Mouse (Mus musculus) neural tube, embryonic 13.5 days (tissue): ENCODE measurements around the gene Six5. TPM values are rescaled to one million over a fixed set of nuclear protein-coding genes. Genes with fewer than 3 reads are reported as not detected.
A peak's percentile ranks its signal among the peaks of the same experiment; 100 is the strongest.

Experiments used
- ATAC-seq: fragments of 200-750 bp; cut with Nextera tagmentation; 2 replicates; pipeline ENCODE4 v1.8.0; 2017; ENCODE audit warnings: low read depth, mild to moderate bottlenecking, moderate TSS enrichment, moderate library complexity
- H3K27ac ChIP-seq: fragments of 300-500 bp; sonication (generic); replicated peaks from 2 replicates; pipeline ENCODE4 v1.5.1; 2015; ENCODE audit warnings: moderate library complexity, mild to moderate bottlenecking, inconsistent platforms
- H3K27me3 ChIP-seq: fragments of 300-500 bp; sonication (generic); 2 replicates; pipeline ENCODE4 v1.6.1; 2015; ENCODE audit warnings: mild to moderate bottlenecking, inconsistent platforms
- H3K36me3 ChIP-seq: fragments of 300-500 bp; sonication (generic); 2 replicates; pipeline ENCODE4 v1.6.1; 2015; ENCODE audit warnings: mild to moderate bottlenecking, inconsistent platforms
- H3K4me1 ChIP-seq: fragments of 300-500 bp; sonication (generic); replicated peaks from 2 replicates; pipeline ENCODE4 v1.6.1; 2015; ENCODE audit warnings: inconsistent platforms
- H3K4me2 ChIP-seq: fragments of 300-500 bp; sonication (generic); 2 replicates; pipeline ENCODE4 v1.6.1; 2015; ENCODE audit warnings: inconsistent platforms, mild to moderate bottlenecking, moderate library complexity
- H3K4me3 ChIP-seq: fragments of 300-500 bp; sonication (generic); 2 replicates; pipeline ENCODE4 v1.5.1; 2015; ENCODE audit warnings: mild to moderate bottlenecking, inconsistent platforms
- H3K9ac ChIP-seq: fragments of 300-500 bp; sonication (generic); 2 replicates; pipeline ENCODE4 v1.6.1; 2015; ENCODE audit warnings: moderate library complexity, mild to moderate bottlenecking, inconsistent platforms
- H3K9me3 ChIP-seq: fragments of 300-500 bp; sonication (generic); 2 replicates; pipeline ENCODE4 v1.6.1; 2016; ENCODE audit warnings: inconsistent platforms
- WGBS: fragments of 180-500 bp; shearing (Covaris S2); methylation state at CpG from one replicate; pipeline ENCODE4 v1.1.7; 2015; 5-methylcytosine and 5-hydroxymethylcytosine counted together
- polyA plus RNA-seq: library from polyadenylated mRNA; unstranded; fragments of >200 nt; fragmentation: Nextera tagmentation; extraction: Ambion mirVana; gene quantifications from 2 replicates; pipeline ENCODE4 v1.2.1, GENCODE M21; 2015

Six5 gene
- 2.5 and 3.2 TPM in 2 replicates for polyA plus RNA-seq

DNA sequence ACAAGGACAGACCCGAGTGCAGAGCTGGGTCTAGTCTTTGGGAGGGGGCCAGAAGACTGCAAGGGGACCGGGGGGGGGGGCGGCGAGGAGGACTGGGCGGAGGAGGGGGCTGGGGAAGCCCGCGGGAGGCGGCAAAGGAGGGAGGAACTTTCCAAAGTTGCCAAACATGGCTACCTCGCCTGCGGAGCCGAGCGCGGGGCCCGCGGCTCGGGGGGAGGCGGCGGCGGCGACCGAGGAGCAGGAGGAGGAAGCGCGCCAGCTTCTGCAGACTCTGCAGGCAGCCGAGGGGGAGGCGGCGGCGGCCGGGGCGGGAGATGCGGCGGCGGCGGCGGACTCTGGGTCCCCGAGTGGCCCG lies at the start of gene Six5:
Gene Six5, plus strand, starts transcription at position 124 of the 355 bp plus-strand sequence.
- under 1% methylated on average over 32 of the region's 36 CpGs for WGBS
- H3K4me3 ChIP-seq: peak within 1 kb of the TSS; percentile 59
- peaks cover 42% of the 10 kb centered on the region for H3K27me3 ChIP-seq
- H3K9me3 ChIP-seq: no peaks in the 10 kb centered on the region
- H3K9ac ChIP-seq: peak within 1 kb of the TSS; percentile 72
- H3K36me3 ChIP-seq: peaks cover 25% of the 10 kb centered on the region
- no peak for ATAC-seq
- H3K27ac ChIP-seq: peak within 1 kb of the TSS; percentile 86
- peak within 1 kb of the TSS; percentile 95 for H3K4me2 ChIP-seq
- H3K4me1 ChIP-seq: peaks cover 58% of the 10 kb centered on the region

DNA sequence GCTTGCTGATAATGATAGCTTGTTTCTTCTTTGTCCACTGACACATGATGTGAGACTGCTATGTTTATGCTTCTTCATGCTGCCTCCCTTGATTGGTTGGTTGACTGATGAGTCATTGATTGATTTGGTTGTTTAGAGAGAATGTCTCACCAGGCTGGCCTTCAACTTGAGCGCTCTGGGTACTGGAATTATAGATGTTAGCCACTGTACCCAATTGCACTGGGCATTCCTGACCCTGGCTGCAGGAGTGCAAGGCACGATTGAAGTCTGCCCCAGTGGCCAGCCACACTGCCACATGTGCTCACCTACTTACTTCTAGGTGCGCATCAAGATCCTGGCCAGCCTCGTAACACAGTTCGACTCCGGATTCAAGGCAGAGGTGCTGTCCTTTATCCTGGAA lies 49.8 kb upstream of the Six5 start:
- peaks cover 99% of the 10 kb centered on the region for H3K36me3 ChIP-seq
- H3K27me3 ChIP-seq: no peaks in the 10 kb centered on the region
- no peak overlapping the region for H3K27ac ChIP-seq
- H3K9me3 ChIP-seq: no peaks in the 10 kb centered on the region
- 96% methylated on average over 6 of the region's 6 CpGs for WGBS
- ATAC-seq: no peak
- no peak overlapping the region for H3K4me2 ChIP-seq
- no peaks in the 10 kb centered on the region for H3K4me1 ChIP-seq
- H3K9ac ChIP-seq: no peak overlapping the region
- no peak overlapping the region for H3K4me3 ChIP-seq

DNA sequence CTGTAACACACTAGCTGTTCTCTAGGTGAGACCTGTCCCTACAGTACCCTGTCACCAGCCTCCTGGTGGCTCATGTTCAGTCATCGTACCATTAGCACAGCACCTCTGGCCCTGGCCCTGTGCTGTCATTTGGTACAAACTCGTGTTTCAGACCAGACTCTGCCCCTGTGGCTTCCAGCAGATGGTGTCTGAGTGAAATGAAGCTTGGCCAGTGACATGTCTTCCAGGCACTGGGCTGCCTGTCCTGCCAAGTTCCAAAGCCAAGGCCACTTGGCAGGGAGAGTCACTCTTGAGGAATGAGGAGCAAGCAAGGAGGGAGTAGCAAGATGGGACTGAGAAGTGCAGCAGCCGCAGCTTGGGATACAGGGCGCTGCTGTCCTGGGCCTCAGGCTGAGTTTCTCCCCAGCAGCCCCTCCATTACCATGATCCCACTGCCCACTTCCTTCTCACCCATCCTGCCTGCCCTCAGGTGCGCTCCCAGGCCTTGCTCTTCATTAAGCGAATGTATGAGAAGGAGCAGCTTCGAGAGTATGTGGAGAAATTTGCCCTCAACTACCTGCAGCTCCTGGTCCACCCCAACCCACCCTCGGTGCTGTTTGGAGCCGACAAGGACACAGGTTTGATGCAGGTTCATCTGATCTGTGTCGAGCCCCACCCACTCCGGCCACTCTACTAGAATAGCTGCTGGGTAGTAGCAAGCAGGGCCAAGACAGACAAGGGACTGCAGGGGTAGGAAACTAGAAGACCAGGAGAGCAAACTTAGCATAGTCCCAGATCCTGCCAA lies 47.9 kb upstream of the Six5 start:
- 94% methylated on average over 11 of the region's 11 CpGs for WGBS
- ATAC-seq: no peak
- H3K9ac ChIP-seq: no peak overlapping the region
- no peaks in the 10 kb centered on the region for H3K4me1 ChIP-seq
- peaks cover 99% of the 10 kb centered on the region for H3K36me3 ChIP-seq
- no peak overlapping the region for H3K4me3 ChIP-seq
- H3K27ac ChIP-seq: no peak overlapping the region
- H3K9me3 ChIP-seq: no peaks in the 10 kb centered on the region
- no peak overlapping the region for H3K4me2 ChIP-seq
- no peaks in the 10 kb centered on the region for H3K27me3 ChIP-seq

DNA sequence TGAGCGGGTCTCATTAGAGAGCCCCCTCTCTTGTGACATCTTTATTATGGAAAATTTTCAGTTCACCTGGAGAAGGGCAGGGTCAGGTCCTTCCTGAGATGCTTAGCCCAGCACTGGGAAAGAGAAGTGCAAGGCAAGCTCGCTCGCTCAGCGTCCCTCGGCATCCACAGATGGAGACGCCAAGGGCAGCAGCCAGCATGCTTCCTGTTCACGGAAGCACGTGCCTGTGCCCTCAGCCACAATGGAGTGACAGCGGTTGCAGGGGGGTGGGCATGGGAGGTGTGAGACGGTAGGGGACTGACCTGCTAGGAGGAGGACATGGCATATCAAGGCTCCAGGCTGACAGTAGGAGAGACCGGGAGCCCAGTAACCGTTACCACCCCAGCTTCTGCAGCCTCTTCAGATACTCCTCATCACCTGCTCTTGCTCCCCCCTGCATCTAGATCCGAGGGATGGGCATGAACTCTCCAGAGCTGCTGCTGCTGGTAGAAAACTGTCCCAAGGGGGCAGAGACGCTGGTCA lies 46.3 kb upstream of the Six5 start:
- ATAC-seq: no peak
- no peaks in the 10 kb centered on the region for H3K4me1 ChIP-seq
- no peak overlapping the region for H3K27ac ChIP-seq
- H3K4me2 ChIP-seq: no peak overlapping the region
- no peak overlapping the region for H3K4me3 ChIP-seq
- H3K36me3 ChIP-seq: peaks cover 94% of the 10 kb centered on the region
- no peaks in the 10 kb centered on the region for H3K27me3 ChIP-seq
- WGBS: 91% methylated on average over 14 of the region's 14 CpGs
- no peaks in the 10 kb centered on the region for H3K9me3 ChIP-seq
- H3K9ac ChIP-seq: no peak overlapping the region

- H3K36me3 ChIP-seq: peaks cover 83% of the 10 kb centered on the region
- no peak overlapping the region for H3K4me2 ChIP-seq
- H3K4me3 ChIP-seq: no peak overlapping the region
- H3K4me1 ChIP-seq: peaks cover 4% of the 10 kb centered on the region
- WGBS: 90% methylated on average over 5 of the region's 5 CpGs
- H3K9ac ChIP-seq: no peak overlapping the region
- no peaks in the 10 kb centered on the region for H3K27me3 ChIP-seq
- H3K9me3 ChIP-seq: no peaks in the 10 kb centered on the region
- ATAC-seq: no peak
- H3K27ac ChIP-seq: no peak overlapping the region
Measured at GRCm38 (mm10) chr7:19049252-19049651, 45.1 kb upstream of the Six5 start.

DNA sequence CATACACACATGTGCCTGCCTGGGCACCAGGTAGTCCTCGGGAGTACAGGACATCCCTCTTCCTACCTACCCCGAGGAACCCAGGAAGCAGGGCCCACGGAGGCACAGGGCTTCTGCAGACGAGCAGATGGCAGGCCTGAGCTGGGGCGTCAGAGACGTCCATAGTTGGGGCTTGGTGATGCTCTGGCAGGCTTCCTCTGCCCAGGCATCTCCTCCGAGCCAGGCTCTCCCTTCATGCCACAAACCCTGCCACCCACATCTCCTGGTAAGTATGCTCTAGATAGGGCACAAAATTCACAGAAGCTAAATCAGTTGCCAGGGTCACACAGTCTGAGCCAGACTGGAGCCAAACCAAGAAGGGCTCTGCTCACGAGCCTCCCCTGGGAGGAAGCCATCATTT lies 44.2 kb upstream of the Six5 start:
- Histone ChIP-seq H3K27me3 (no peaks in the 10 kb centered on the region), H3K4me3 (no peak overlapping the region), H3K9ac (no peak overlapping the region), H3K4me1 (peaks cover 11% of the 10 kb centered on the region), H3K4me2 (no peak overlapping the region), H3K27ac (no peak overlapping the region), H3K9me3 (no peaks in the 10 kb centered on the region), H3K36me3 (peaks cover 74% of the 10 kb centered on the region)
- WGBS: 91% methylated on average over 8 of the region's 8 CpGs
- no peak for ATAC-seq

DNA sequence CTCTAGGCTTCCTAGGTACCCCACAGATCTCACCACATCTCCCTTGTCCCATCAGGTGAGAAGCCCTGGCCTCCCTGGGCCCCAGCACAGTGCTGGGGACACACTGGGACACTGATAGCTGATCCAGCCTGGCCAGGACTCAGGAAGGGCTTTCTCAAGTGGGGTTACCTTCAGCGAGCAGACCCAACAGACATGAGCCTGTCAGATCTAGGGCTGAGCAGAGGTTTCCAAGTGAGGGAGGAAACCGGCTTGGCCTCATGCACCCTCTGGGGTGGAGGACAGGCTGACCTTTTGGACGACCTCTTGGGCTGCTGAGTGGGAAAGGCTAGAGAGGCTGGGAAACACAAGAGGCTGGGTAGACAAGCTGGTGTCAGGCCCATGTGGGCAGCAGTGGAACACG lies 43.2 kb upstream of the Six5 start:
- H3K9me3 ChIP-seq: no peaks in the 10 kb centered on the region
- peaks cover 64% of the 10 kb centered on the region for H3K36me3 ChIP-seq
- H3K27me3 ChIP-seq: no peaks in the 10 kb centered on the region
- peaks cover 11% of the 10 kb centered on the region for H3K4me1 ChIP-seq
- H3K27ac ChIP-seq: no peak overlapping the region
- WGBS: 78% methylated on average over 4 of the region's 4 CpGs
- H3K9ac ChIP-seq: no peak overlapping the region
- no peak for ATAC-seq
- H3K4me2 ChIP-seq: no peak overlapping the region
- no peak overlapping the region for H3K4me3 ChIP-seq

DNA sequence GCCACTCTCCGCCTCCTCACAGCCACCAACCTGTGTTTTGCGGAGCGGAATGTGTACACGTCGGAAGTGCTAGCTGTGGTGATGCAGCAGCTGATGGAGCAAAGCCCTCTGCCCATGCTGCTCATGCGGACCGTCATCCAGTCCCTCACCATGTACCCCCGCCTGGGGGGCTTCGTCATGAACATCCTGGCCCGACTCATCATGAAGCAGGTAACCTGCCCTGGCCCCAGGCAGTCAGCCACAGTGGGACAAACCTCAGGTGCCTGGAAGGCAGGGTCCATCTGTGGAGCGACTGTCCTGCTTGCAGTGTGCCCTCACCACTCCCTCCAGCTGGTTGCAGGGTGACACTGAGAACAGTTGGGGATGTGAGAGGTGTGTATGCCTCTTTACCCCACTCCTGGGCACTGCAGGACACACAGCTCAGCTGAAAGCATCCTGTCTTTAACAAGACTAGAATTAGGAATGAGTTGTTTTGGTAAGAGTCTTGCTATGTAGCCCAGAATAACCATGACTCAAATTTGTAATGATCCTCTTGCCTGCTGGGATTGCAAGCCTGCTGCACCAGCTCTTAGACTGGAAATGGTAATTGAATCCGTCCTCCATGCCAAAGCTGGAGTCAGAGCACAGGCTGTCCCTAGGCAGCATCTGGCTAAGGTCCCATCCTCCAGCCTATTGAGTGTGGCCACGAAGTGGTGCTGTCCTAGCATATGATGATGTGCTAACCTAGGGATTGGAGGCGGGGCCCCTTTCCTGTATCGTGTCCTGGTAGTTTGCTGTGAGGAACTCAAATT lies 41.9 kb upstream of the Six5 start:
- H3K27ac ChIP-seq: no peak overlapping the region
- H3K4me1 ChIP-seq: peaks cover 11% of the 10 kb centered on the region
- H3K27me3 ChIP-seq: no peaks in the 10 kb centered on the region
- peaks cover 50% of the 10 kb centered on the region for H3K36me3 ChIP-seq
- H3K9ac ChIP-seq: no peak overlapping the region
- 91% methylated on average over 15 of the region's 15 CpGs for WGBS
- no peaks in the 10 kb centered on the region for H3K9me3 ChIP-seq
- ATAC-seq: no peak
- H3K4me2 ChIP-seq: no peak overlapping the region
- no peak overlapping the region for H3K4me3 ChIP-seq

DNA sequence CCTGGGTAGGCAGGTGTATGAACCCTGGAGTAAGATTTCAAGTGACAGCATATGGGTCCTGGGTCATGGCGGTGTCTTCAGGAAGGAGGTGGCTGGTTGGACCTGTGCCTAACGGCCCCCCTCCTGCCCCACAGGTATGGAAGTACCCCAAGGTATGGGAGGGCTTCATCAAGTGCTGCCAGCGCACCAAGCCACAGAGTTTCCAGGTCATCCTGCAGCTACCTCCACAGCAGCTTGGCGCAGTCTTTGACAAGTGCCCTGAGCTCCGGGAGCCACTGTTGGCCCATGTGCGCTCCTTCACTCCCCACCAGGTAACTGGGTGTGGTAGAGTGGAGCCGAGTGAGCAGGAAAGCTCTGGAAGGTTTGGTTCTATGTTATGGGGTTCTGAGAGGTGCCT lies 41.3 kb upstream of the Six5 start:
- Histone ChIP-seq H3K27me3 (no peaks in the 10 kb centered on the region), H3K27ac (no peak overlapping the region), H3K9ac (no peak overlapping the region), H3K36me3 (peaks cover 44% of the 10 kb centered on the region), H3K4me3 (no peak overlapping the region), H3K9me3 (no peaks in the 10 kb centered on the region), H3K4me1 (peaks cover 11% of the 10 kb centered on the region), H3K4me2 (no peak overlapping the region)
- no peak for ATAC-seq
- WGBS: 92% methylated on average over 7 of the region's 7 CpGs

DNA sequence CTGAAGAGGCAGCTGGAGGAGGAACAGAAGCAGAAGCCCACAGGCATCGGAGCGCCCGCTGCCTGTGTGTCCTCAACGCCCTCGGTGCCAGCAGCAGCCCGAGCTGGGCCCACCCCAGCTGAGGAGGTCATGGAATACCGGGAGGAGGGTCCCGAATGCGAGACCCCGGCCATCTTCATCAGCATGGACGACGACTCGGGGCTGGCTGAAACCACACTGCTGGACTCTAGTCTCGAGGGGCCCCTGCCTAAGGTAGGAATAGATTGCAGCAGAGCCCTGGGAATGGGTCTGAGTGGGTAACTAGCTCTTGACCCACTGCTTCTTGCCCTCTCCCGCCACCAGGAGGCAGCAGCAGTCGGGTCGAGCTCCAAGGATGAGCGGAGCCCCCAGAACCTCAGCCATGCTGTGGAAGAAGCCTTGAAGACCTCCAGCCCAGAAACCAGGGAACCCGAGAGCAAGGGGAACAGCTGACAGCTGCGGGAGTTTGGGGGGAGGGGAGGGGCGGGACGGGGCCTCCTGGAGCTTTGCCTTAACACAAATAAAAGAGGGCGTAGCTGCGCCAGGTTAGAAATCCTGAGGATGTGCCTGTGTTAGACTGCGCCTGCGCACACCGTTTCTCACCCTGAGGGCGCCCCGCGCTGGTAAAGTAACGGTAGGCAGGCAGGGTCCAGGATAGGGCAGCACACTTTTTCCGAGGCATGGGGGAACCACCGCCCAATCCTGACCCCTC lies 40.2 kb upstream of the Six5 start, which contains the start of gene Rsph6a:
Gene Rsph6a, plus strand, starts transcription at position 644 of the 730 bp plus-strand sequence.
- Histone ChIP-seq H3K27ac (no peak within 1 kb of the TSS; the same call in 1 of the 2 replicates), H3K27me3 (no peaks in the 10 kb centered on the region), H3K36me3 (peaks cover 34% of the 10 kb centered on the region), H3K9me3 (no peaks in the 10 kb centered on the region), H3K9ac (peak within 1 kb of the TSS; percentile 58), H3K4me2 (peak within 1 kb of the TSS; percentile 50), H3K4me3 (peak within 1 kb of the TSS; percentile 25), H3K4me1 (peaks cover 11% of the 10 kb centered on the region)
- ATAC-seq: peak; percentile 75
- WGBS: 26% methylated on average over 33 of the region's 33 CpGs

DNA sequence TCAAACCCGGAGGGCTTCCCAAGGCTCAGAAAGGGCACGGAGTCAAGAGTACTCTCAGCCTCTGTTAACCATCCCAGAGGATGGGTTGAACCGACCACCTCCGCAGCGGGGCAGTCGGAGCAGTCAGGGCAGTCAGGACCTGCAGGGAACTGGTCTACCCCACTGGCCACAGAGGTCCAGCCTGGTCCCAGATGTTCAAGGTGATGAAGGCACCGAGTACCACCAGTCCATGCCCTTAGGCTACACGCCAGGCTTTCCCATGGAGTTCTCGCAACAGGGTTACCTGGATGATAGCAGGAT lies 39.7 kb upstream of the Six5 start:
- Histone ChIP-seq H3K27me3 (no peaks in the 10 kb centered on the region), H3K4me1 (peaks cover 11% of the 10 kb centered on the region), H3K36me3 (peaks cover 28% of the 10 kb centered on the region), H3K9me3 (no peaks in the 10 kb centered on the region), H3K9ac (peak overlapping the region; percentile 58), H3K4me2 (peak overlapping the region; percentile 50), H3K4me3 (peak overlapping the region; percentile 25), H3K27ac (no peak overlapping the region)
- no peak for ATAC-seq
- 67% methylated on average over 9 of the region's 9 CpGs for WGBS

- WGBS: 91% methylated on average over 8 of the region's 8 CpGs
- H3K9me3 ChIP-seq: no peaks in the 10 kb centered on the region
- peaks cover 11% of the 10 kb centered on the region for H3K4me1 ChIP-seq
- no peak overlapping the region for H3K27ac ChIP-seq
- H3K9ac ChIP-seq: no peak overlapping the region
- no peak for ATAC-seq
- peaks cover 25% of the 10 kb centered on the region for H3K36me3 ChIP-seq
- no peak overlapping the region for H3K4me3 ChIP-seq
- no peaks in the 10 kb centered on the region for H3K27me3 ChIP-seq
- no peak overlapping the region for H3K4me2 ChIP-seq
Measured at GRCm38 (mm10) chr7:19055108-19055507, 39.3 kb upstream of the Six5 start.
